Mouse (Mus musculus): Measurements from ENCODE around the gene Rpl23. TPM values are rescaled to one million over a fixed set of nuclear protein-coding genes. Genes with fewer than 3 reads are reported as not detected.

The Rpl23 gene
- total RNA-seq, 2 experiments from 2014 or later: 614 to 660 TPM

- DNase-seq: no peak
- intact Hi-C loops (cut with DNase I): no loop called here
Measured at GRCm38 (mm10) chr11:97733689-97734088, 48.5 kb downstream of the Rpl23 start.

DNA sequence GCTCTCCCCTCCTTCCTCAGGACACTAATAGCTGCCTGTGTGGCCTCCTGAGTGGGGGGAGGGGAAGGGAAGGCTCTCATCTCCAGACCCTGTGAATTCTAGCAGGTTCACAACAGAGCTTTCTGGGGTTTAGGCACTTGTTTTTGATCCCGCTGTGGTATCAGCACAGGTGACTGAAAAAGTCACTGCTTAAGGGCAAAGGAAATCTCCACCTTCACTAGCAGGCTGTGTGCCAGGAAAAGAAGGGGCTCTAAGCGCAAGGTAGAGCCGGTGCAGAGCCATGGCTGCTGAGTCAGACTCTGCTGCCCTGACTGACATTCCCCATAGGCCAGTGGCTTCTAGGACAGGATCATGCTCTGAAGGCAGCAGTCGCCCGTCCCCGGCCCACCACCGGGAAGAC is 53.5 kb downstream of the Rpl23 start:
- intact Hi-C loops (cut with DNase I): no loop called here
- DNase-seq: no peak

DNA sequence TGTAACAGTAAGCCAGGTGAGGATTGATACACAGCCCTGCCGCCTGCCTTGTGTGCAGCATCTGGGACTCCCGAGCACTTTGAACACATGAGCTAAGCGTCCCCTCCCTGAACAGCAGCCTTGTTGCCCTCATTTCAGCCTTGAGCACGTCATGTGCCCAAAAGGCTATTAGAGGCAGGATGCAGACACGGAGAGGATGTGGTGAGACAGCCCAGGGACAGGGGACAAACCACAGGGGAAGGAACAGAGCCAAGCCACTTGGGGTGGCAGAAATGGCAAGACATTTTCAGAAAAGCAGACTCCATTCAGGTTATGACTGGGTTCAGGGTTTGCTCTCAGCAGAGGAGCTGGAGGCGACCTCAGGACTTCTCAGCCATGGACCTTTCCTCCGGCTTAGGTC is 53.9 kb downstream of the Rpl23 start:
- intact Hi-C loops (cut with DNase I): no loop called here
- no peak for DNase-seq

Small RNA genes within 50 kb of the gene (microRNA-seq; reads per million reads assigned to microRNA genes)
- gene Mir8102: not detected

Other genes starting within 250 kb of the Rpl23 start
- gene Srcin1, start 206.3 kb downstream of the Rpl23 start, total RNA-seq (2021): 100 to 1,000 TPM; 163 to 177 TPM
- gene Epop, start 152.7 kb downstream of the Rpl23 start, total RNA-seq (2021): 1 to 10 TPM; 5.6 to 6.3 TPM
- gene Mllt6, start 119.0 kb downstream of the Rpl23 start, total RNA-seq (2021): 10 to 100 TPM; 60.2 to 67.1 TPM
- 10 to 100 TPM; 25.8 to 28.5 TPM for gene Cisd3, start 96.6 kb downstream of the Rpl23 start, total RNA-seq (2021)
- gene Pcgf2, start 81.9 kb downstream of the Rpl23 start, total RNA-seq (2021): 100 to 1,000 TPM; 100 to 104 TPM
- gene Psmb3, start 79.0 kb downstream of the Rpl23 start, total RNA-seq (2021): 100 to 1,000 TPM; 168 to 172 TPM
- 100 to 1,000 TPM; 180 to 185 TPM for gene Pip4k2b, start 37.7 kb downstream of the Rpl23 start, total RNA-seq (2021)
- gene Cwc25, start 15.9 kb downstream of the Rpl23 start, total RNA-seq (2021): 10 to 100 TPM; 17.6 to 20.4 TPM
- gene 1700001P01Rik, start 6.5 kb downstream of the Rpl23 start, total RNA-seq (2021): 1 to 10 TPM in 1 of 2 experiments, not detected in 1; 2.0 TPM
- gene Lasp1, start 16.6 kb upstream of the Rpl23 start, total RNA-seq (2021): 100 to 1,000 TPM; 190 to 199 TPM
- 10 to 100 TPM; 27.1 to 29.0 TPM for gene B230217C12Rik, start 58.3 kb upstream of the Rpl23 start, total RNA-seq (2021)
- gene Fbxo47, start 101.7 kb upstream of the Rpl23 start, total RNA-seq (2021): under 1 TPM; 0.46 to 0.74 TPM
- gene Plxdc1, start 204.0 kb upstream of the Rpl23 start, total RNA-seq (2021): 1 to 10 TPM; 2.1 to 2.4 TPM
- 1 to 10 TPM; 2.2 to 2.5 TPM for gene Arl5c, start 213.7 kb upstream of the Rpl23 start, total RNA-seq (2021)
- gene Cacnb1, start 240.6 kb upstream of the Rpl23 start, total RNA-seq (2021): 100 to 1,000 TPM; 100 to 104 TPM
- 100 to 1,000 TPM; 711 to 733 TPM for gene Rpl19, start 244.3 kb upstream of the Rpl23 start, total RNA-seq (2021)

All from left cerebral cortex, postnatal 4 days (tissue).